Mouse (Mus musculus) right cerebral cortex, postnatal 10 days (tissue): ENCODE measurements around the gene Ttc41.

Experiments used
- DNase-seq, 2 experiments: peaks; one replicate each; pipeline ENCODE4 v3.0.0; 2021; ENCODE audit warnings: low spot score in 2 of 2

The Ttc41 gene

DNA sequence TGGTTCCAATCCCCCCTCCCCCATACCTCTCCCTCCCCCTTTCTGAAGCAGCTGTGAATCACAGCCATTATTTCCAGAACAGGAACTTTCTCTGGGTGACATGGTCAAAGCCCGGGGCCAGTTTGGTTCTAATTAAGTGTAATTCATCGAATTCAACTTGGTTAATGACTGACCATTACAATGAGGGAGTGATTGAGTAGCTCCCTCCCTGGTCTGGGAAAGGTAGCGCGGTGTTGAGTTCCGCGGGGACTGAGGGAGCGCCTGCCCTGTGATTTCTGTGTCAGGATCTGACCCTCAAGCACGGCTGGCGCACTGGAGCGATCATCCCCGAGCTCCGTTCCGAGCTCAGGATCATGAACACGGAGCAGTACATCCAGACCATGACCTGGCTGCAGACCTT lies 119.3 kb downstream of the Ttc41 start:
- DNase-seq, result no peak

DNA sequence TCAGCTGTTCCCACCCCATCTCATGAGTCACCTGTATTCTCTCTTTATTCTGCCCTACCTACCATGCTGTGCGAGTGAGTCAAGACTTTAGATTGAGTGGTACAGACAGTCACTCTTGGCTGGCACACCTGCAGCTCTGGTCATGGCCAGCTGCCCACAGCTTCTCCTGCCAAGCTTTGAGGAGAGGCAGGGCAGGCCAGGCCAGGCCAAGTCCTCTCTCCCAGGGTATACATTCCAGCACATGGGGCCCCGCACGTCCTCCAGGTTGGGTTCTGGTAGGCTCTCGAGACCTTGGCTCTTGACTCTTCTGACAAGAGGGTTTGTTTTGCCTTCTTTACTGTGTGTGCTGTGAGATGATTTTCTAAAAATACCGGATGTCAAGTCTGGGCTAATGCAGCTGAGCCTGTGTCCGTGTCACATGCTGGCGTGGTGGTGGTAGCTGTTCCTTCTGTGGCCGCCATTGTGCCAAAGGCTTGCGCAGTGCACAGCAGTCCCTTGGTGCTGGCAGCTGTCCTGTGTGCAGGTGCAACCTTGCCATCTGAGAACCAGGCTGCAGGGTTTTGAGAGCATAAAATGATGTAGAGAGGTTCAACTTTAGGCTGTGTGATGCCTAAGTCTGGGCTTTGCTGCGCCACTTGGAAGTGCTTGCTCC lies 120.4 kb downstream of the Ttc41 start:
- DNase-seq, result no peak
